Comparison of ENCODE assay signal across 14 mouse cellular contexts in genomic region chr3:130996786-130997185, GRCm38 (mm10).
"Had no signal": no experiment of that assay in that cellular context is flagged by ENCODE, and none has a peak within 500 bp of the region (broad histone marks: within the 10 kb centered on the region; RNA-seq: fewer than 3 reads in every experiment).

No protein-coding gene starts in this region.

- H3K9ac ChIP-seq: limb, embryonic 12.5 days; liver, embryonic 14.5 days; neural tube, embryonic 12.5 days; stomach, embryonic 15.5 days had no signal

- ATAC-seq: intestine, embryonic 16.5 days had no signal

- H3K36me3 ChIP-seq: limb, embryonic 12.5 days; neural tube, embryonic 12.5 days; stomach, embryonic 15.5 days had no signal

- H3K27ac ChIP-seq: kidney, postnatal 0 days; limb, embryonic 12.5 days; liver, embryonic 14.5 days; neural tube, embryonic 12.5 days; stomach, embryonic 15.5 days had no signal

- H3K4me1 ChIP-seq: neural tube, embryonic 12.5 days; stomach, embryonic 15.5 days had no signal

- H3K4me2 ChIP-seq: limb, embryonic 12.5 days; neural tube, embryonic 12.5 days; stomach, embryonic 15.5 days had no signal

- H3K27me3 ChIP-seq: limb, embryonic 12.5 days; neural tube, embryonic 12.5 days; stomach, embryonic 15.5 days had no signal

- H3K9me3 ChIP-seq: limb, embryonic 12.5 days; neural tube, embryonic 12.5 days; stomach, embryonic 15.5 days had no signal

- H3K4me3 ChIP-seq: limb, embryonic 12.5 days; myocyte; neural tube, embryonic 12.5 days; stomach, embryonic 15.5 days had no signal

- DNase-seq: kidney, adult 2 months; kidney, postnatal 36 days; layer of hippocampus, adult 9-11 months; liver; lung, adult 18-20 months; midbrain, embryonic 14.5 days; right cerebral cortex, postnatal 14 days had no signal
